In the genomic region with DNA sequence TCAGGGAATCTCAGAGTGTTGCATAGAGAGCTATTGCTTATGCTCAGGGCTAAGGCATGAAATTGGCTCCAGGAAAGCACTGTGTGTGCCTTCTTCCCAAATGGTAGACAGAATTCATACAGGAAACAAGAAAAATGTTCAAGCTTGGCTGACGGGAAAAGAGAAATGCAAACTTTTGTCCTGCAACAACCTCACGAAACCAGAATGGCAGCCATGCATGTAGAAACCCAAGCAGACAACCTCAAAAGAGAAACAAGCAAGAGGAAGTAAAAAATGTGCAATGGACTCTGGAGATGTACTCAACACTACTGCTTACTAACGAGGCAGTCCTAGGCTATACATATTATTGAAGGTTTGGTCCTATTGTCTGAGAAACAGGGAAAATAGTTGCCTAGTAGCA, we compare ENCODE assay signal across 30 mouse cellular contexts.
"Had no signal": no experiment of that assay in that cellular context is flagged by ENCODE, and none has a peak within 500 bp of the region (broad histone marks: within the 10 kb centered on the region; RNA-seq: fewer than 3 reads in every experiment).

No protein-coding gene starts in this region.

- DNase-seq: left cerebral cortex, postnatal 4 days; liver; liver, embryonic 13.5 days; liver, postnatal 0 days; lung, adult 18-20 months; lung, adult 2 months; lung, embryonic 14.5 days; lung, postnatal 10 days; lung, postnatal 14 days; lung, postnatal 36 days; lung, postnatal 4 days; midbrain, embryonic 14.5 days had no signal

- H3K9ac ChIP-seq: limb, embryonic 12.5 days; limb, embryonic 13.5 days; limb, embryonic 15.5 days; liver, embryonic 12.5 days; liver, embryonic 13.5 days; liver, embryonic 14.5 days; liver, embryonic 15.5 days; liver, postnatal 0 days; lung, embryonic 14.5 days; lung, embryonic 15.5 days; midbrain, embryonic 12.5 days; midbrain, embryonic 13.5 days; midbrain, embryonic 15.5 days; neural tube, embryonic 12.5 days had no signal

- H3K27ac ChIP-seq: limb, embryonic 10.5 days; limb, embryonic 12.5 days; limb, embryonic 13.5 days; limb, embryonic 15.5 days; liver, embryonic 12.5 days; liver, embryonic 13.5 days; liver, embryonic 14.5 days; liver, embryonic 15.5 days; lung, embryonic 15.5 days; macrophage; midbrain, embryonic 10.5 days; midbrain, embryonic 12.5 days; midbrain, embryonic 13.5 days; midbrain, embryonic 15.5 days; neural tube, embryonic 12.5 days had no signal

- H3K4me3 ChIP-seq: limb, embryonic 10.5 days; limb, embryonic 12.5 days; limb, embryonic 13.5 days; limb, embryonic 15.5 days; liver, embryonic 12.5 days; liver, embryonic 13.5 days; liver, embryonic 15.5 days; lung, embryonic 15.5 days; megakaryocyte, embryonic 14.5 days; midbrain, embryonic 10.5 days; midbrain, embryonic 12.5 days; midbrain, embryonic 13.5 days; midbrain, embryonic 15.5 days; myocyte; neural tube, embryonic 12.5 days had no signal

- H3K4me2 ChIP-seq: limb, embryonic 12.5 days; limb, embryonic 13.5 days; limb, embryonic 15.5 days; liver, embryonic 11.5 days; liver, embryonic 12.5 days; liver, embryonic 13.5 days; liver, embryonic 15.5 days; lung, embryonic 14.5 days; lung, embryonic 15.5 days; midbrain, embryonic 11.5 days; midbrain, embryonic 12.5 days; midbrain, embryonic 13.5 days; midbrain, embryonic 15.5 days; neural tube, embryonic 12.5 days had no signal

- H3K9me3 ChIP-seq: limb, embryonic 10.5 days; limb, embryonic 12.5 days; limb, embryonic 13.5 days; limb, embryonic 15.5 days; liver, embryonic 12.5 days; liver, embryonic 13.5 days; liver, embryonic 15.5 days; lung, embryonic 15.5 days; megakaryocyte, embryonic 14.5 days; midbrain, embryonic 10.5 days; midbrain, embryonic 12.5 days; midbrain, embryonic 13.5 days; midbrain, embryonic 15.5 days; neural tube, embryonic 12.5 days had no signal

- H3K36me3 ChIP-seq: limb, embryonic 10.5 days; limb, embryonic 12.5 days; limb, embryonic 13.5 days; limb, embryonic 15.5 days; liver, embryonic 12.5 days; liver, embryonic 13.5 days; liver, embryonic 15.5 days; lung, embryonic 15.5 days; midbrain, embryonic 10.5 days; midbrain, embryonic 12.5 days; midbrain, embryonic 13.5 days; midbrain, embryonic 15.5 days; neural tube, embryonic 12.5 days had no signal

- H3K27me3 ChIP-seq: limb, embryonic 12.5 days; limb, embryonic 13.5 days; limb, embryonic 15.5 days; liver, embryonic 12.5 days; liver, embryonic 13.5 days; liver, embryonic 15.5 days; lung, embryonic 15.5 days; megakaryocyte, embryonic 14.5 days; midbrain, embryonic 12.5 days; midbrain, embryonic 13.5 days; midbrain, embryonic 15.5 days; neural tube, embryonic 12.5 days had no signal

- H3K4me1 ChIP-seq: limb, embryonic 12.5 days; limb, embryonic 13.5 days; limb, embryonic 15.5 days; liver, embryonic 12.5 days; liver, embryonic 13.5 days; liver, embryonic 15.5 days; lung, embryonic 15.5 days; megakaryocyte, embryonic 14.5 days; midbrain, embryonic 10.5 days; midbrain, embryonic 12.5 days; midbrain, embryonic 13.5 days; midbrain, embryonic 15.5 days; neural tube, embryonic 12.5 days had no signal
